Mouse (Mus musculus) intestine, postnatal 0 days (tissue): ENCODE results near the gene Sumo3. TPM values are rescaled to one million over a fixed set of nuclear protein-coding genes. Genes with fewer than 3 reads are reported as not detected.

Experiments used
- ATAC-seq: fragments of 200-750 bp; cut with Nextera tagmentation; 2 replicates; pipeline ENCODE4 v1.8.0; 2017; ENCODE audit warnings: mild to moderate bottlenecking, moderate TSS enrichment, moderate library complexity
- H3K27ac ChIP-seq: fragments of 300-500 bp; sonication (generic); 2 replicates; pipeline ENCODE4 v1.5.1; 2014; ENCODE audit warnings: mild to moderate bottlenecking, low read depth, low read length, moderate library complexity
- H3K27me3 ChIP-seq: fragments of 300-500 bp; sonication (generic); replicated peaks from 2 replicates; pipeline ENCODE4 v1.6.1; 2014; ENCODE audit warnings: low read length, mixed read lengths; ENCODE audit not compliant: control insufficient read depth, insufficient read depth
- H3K36me3 ChIP-seq: fragments of 300-500 bp; sonication (generic); 2 replicates; pipeline ENCODE4 v1.6.1; 2014; ENCODE audit warnings: mild to moderate bottlenecking, moderate library complexity; ENCODE audit not compliant: control insufficient read depth, insufficient read depth
- H3K4me1 ChIP-seq: fragments of 300-500 bp; sonication (generic); replicated peaks from 2 replicates; pipeline ENCODE4 v1.6.1; 2014; ENCODE audit warnings: antibody characterized with exemption, low read length, mixed read lengths; ENCODE audit not compliant: control insufficient read depth, insufficient read depth
- H3K4me2 ChIP-seq: fragments of 300-500 bp; sonication (generic); replicated peaks from 2 replicates; pipeline ENCODE4 v1.6.1; 2014; ENCODE audit warnings: low read depth, mild to moderate bottlenecking, moderate library complexity
- H3K4me3 ChIP-seq: fragments of 300-500 bp; sonication (generic); 2 replicates; pipeline ENCODE4 v1.5.1; 2014; ENCODE audit warnings: low read depth, low read length
- H3K9ac ChIP-seq: fragments of 300-500 bp; sonication (generic); 2 replicates; pipeline ENCODE4 v1.6.1; 2014; ENCODE audit warnings: mild to moderate bottlenecking, low read depth, low read length
- H3K9me3 ChIP-seq: fragments of 300-500 bp; sonication (generic); 2 replicates; pipeline ENCODE4 v1.6.1; 2016; ENCODE audit warnings: mixed run types; ENCODE audit not compliant: control insufficient read depth
- CTCF ChIP-seq: sonication (generic); IDR thresholded peaks from 2 replicates; pipeline ENCODE4 v1.5.1; 2016; ENCODE audit warnings: low read depth, mild to moderate bottlenecking, control low read depth, antibody characterized with exemption, moderate library complexity
- WGBS: fragments of 180-500 bp; shearing (Covaris S2); extraction: QIAGEN DNeasy Blood & Tissue Kit; methylation state at CpG from one replicate; pipeline ENCODE4 v1.1.7; 2014; 5-methylcytosine and 5-hydroxymethylcytosine counted together
- polyA plus RNA-seq: library from polyadenylated mRNA; unstranded; fragments of >200 nt; fragmentation: Nextera tagmentation; extraction: Ambion mirVana; gene quantifications from 2 replicates; pipeline ENCODE4 v1.2.1, GENCODE M21; 2015

Gene Sumo3
- polyA plus RNA-seq, 1 experiment from 2014 or later: 256 TPM

DNA sequence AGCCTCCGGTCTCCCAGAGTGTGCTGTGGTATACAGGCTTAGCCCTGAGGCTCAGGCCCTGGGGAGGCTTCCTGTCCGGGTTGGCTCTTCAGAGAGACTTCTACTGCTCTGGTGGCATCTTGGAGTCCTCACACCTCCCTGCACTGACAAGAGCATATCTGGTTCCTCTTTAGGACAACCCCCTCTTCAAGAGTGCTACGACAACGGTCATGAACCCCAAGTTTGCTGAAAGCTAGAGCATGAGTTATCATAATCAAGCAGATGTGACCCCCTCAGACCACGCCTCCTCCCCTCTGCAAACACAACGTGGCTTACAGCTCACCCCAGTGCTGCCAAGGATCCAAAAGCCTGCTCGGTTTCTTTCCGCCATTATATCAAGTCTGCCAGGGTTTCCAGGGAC lies 40.9 kb upstream of the Sumo3 start:
- Histone ChIP-seq H3K4me1 (peaks cover 14% of the 10 kb centered on the region; the same call in 1 of the 2 replicates), H3K27ac (no peak overlapping the region), H3K4me3 (no peak overlapping the region), H3K4me2 (no peak overlapping the region), H3K27me3 (no peaks in the 10 kb centered on the region), H3K36me3 (no peaks in the 10 kb centered on the region), H3K9me3 (no peaks in the 10 kb centered on the region), H3K9ac (no peak overlapping the region)
- 72% methylated on average over 8 of the region's 8 CpGs for WGBS
- ATAC-seq: no peak
- no peak for TF ChIP-seq CTCF

- peak overlapping the region; percentile 51 for H3K27ac ChIP-seq
- TF ChIP-seq CTCF: peak; percentile 93
- WGBS: 31% methylated on average over 8 of the region's 8 CpGs
- H3K4me1 ChIP-seq: peaks cover 14% of the 10 kb centered on the region; the same call in 1 of the 2 replicates
- no peaks in the 10 kb centered on the region for H3K27me3 ChIP-seq
- peak; percentile 51; the same call in 1 of the 2 replicates for ATAC-seq
- H3K4me3 ChIP-seq: no peak overlapping the region
- no peaks in the 10 kb centered on the region for H3K36me3 ChIP-seq
- no peaks in the 10 kb centered on the region for H3K9me3 ChIP-seq
- no peak overlapping the region for H3K4me2 ChIP-seq
- no peak overlapping the region for H3K9ac ChIP-seq
Observed at GRCm38 (mm10) chr10:77566651-77567050, 39.2 kb upstream of the Sumo3 start.

DNA sequence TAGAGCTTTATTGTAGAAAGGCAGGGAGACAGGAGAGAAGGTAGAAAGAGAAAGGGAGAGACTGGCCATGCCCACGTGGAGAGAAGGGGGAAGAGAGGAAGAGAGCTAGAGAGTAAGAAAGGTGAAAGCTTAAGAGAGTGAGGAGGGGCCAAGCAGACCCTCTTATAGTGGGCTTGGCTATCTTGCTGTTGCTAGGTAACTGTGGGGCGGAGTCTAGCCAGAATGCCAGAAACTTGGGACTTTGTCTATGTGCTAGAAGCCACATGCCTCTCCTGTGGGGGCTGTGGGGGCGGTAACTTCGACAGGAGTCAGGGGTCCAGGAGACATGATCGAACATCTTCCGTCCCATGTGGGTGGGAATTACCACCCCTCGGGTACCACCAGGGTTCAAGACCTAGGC lies 36.4 kb upstream of the Sumo3 start:
- Histone ChIP-seq H3K9me3 (no peaks in the 10 kb centered on the region), H3K9ac (no peak overlapping the region), H3K4me3 (no peak overlapping the region), H3K4me1 (peaks cover 14% of the 10 kb centered on the region; the same call in 1 of the 2 replicates), H3K4me2 (no peak overlapping the region), H3K36me3 (no peaks in the 10 kb centered on the region), H3K27me3 (no peaks in the 10 kb centered on the region), H3K27ac (peak overlapping the region; percentile 17; the same call in 1 of the 2 replicates)
- 13% methylated on average over 7 of the region's 7 CpGs for WGBS
- no peak for TF ChIP-seq CTCF
- ATAC-seq: no peak

GRCm38 (mm10) chr10:77569973-77570658 lies 35.8 kb upstream of the Sumo3 start:
- Histone ChIP-seq H3K9ac (no peak overlapping the region), H3K4me1 (peaks cover 14% of the 10 kb centered on the region; the same call in 1 of the 2 replicates), H3K4me3 (no peak overlapping the region), H3K9me3 (no peaks in the 10 kb centered on the region), H3K27ac (peak overlapping the region; percentile 64), H3K4me2 (no peak overlapping the region; the same call in 1 of the 2 replicates), H3K36me3 (no peaks in the 10 kb centered on the region), H3K27me3 (no peaks in the 10 kb centered on the region)
- ATAC-seq: peak; percentile 76
- 17% methylated on average over 6 of the region's 6 CpGs for WGBS
- no peak for TF ChIP-seq CTCF

- no peaks in the 10 kb centered on the region for H3K36me3 ChIP-seq
- H3K9ac ChIP-seq: no peak overlapping the region
- H3K27me3 ChIP-seq: no peaks in the 10 kb centered on the region
- H3K27ac ChIP-seq: no peak overlapping the region
- H3K4me2 ChIP-seq: no peak overlapping the region
- ATAC-seq: no peak
- WGBS: 5% methylated on average over 3 of the region's 3 CpGs
- peaks cover 10% of the 10 kb centered on the region; the same call in 1 of the 2 replicates for H3K4me1 ChIP-seq
- no peaks in the 10 kb centered on the region for H3K9me3 ChIP-seq
- H3K4me3 ChIP-seq: no peak overlapping the region
- peak; percentile 71 for TF ChIP-seq CTCF
Observed at GRCm38 (mm10) chr10:77572225-77572624, 33.7 kb upstream of the Sumo3 start.

- H3K4me3 ChIP-seq: no peak overlapping the region
- H3K27me3 ChIP-seq: no peaks in the 10 kb centered on the region
- 0 out of 2 replicates have a peak, but pooled peaks cover 5% of the 10 kb centered on the region for H3K4me1 ChIP-seq
- no peak overlapping the region for H3K9ac ChIP-seq
- H3K36me3 ChIP-seq: no peaks in the 10 kb centered on the region
- ATAC-seq: no peak
- no peak overlapping the region for H3K4me2 ChIP-seq
- no peak for TF ChIP-seq CTCF
- WGBS: 64% methylated on average over 1 of the region's 1 CpGs
- H3K27ac ChIP-seq: no peak overlapping the region
- no peaks in the 10 kb centered on the region for H3K9me3 ChIP-seq
Observed at GRCm38 (mm10) chr10:77573162-77573561, 32.7 kb upstream of the Sumo3 start.
